ENCODE assay signal across 8 mouse cellular contexts in the genomic region with DNA sequence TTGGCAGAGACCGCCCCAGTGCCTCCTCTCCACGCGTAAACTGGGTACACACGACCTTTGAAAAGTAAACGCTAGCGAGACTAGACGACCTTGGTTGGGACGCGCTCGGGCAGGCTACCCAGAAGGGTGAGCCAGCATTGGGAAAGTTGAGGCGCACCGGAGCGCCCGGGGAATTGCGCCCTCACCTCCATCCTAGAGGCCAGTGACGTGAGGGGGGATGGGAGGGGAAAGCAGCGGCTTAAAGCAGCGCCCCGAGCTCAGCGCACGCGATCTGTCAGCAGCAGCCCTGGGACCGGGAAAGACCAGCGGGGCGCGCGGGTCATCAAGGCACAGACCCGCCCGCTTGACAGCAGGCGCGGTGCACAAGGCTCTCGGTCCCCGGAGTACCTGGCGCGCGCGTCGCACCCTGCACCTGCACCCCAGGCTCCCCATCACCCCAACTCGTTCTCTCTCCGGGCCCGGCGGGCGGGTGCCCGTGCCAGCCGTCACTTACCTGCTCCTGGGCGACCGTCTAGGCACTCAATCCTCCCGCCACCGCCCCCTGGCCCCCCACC. TPM values are rescaled to one million over a fixed set of nuclear protein-coding genes. Genes with fewer than 3 reads are reported as not detected.
DNase-seq lines count a peak whose midpoint lies in the region; ATAC-seq and TF ChIP-seq lines count a peak whose summit lies in the region.

No protein-coding gene starts in this region.

- H3K27ac ChIP-seq in forebrain, postnatal 0 days (ENCODE audit: low read depth, low read length), result peak overlapping the region; percentile 76
- H3K27ac ChIP-seq in intestine, embryonic 14.5 days (ENCODE audit: low read depth), result peak overlapping the region; percentile 86; the same call in 1 of the 2 replicates
- H3K27ac ChIP-seq in liver, embryonic 13.5 days, result peak overlapping the region; percentile 59

- peaks cover 7% of the 10 kb centered on the region for H3K4me1 ChIP-seq in forebrain, postnatal 0 days (ENCODE audit: insufficient read depth)
- H3K4me1 ChIP-seq in intestine, embryonic 14.5 days (replicated peaks; ENCODE audit: control insufficient read depth, insufficient read depth, low read length), result peaks cover 6% of the 10 kb centered on the region; the same call in 1 of the 2 replicates
- peaks cover 37% of the 10 kb centered on the region for H3K4me1 ChIP-seq in liver, embryonic 13.5 days (replicated peaks)

- peak overlapping the region; percentile 74 for H3K9ac ChIP-seq in forebrain, postnatal 0 days
- peak overlapping the region; percentile 80 for H3K9ac ChIP-seq in intestine, embryonic 14.5 days (ENCODE audit: low read length)
- peak overlapping the region; percentile 76 for H3K9ac ChIP-seq in liver, embryonic 13.5 days

- H3K4me2 ChIP-seq in forebrain, postnatal 0 days (ENCODE audit: low read depth), result peak overlapping the region; percentile 99
- H3K4me2 ChIP-seq in intestine, embryonic 14.5 days (ENCODE audit: low read length), result peak overlapping the region; percentile 97
- H3K4me2 ChIP-seq in liver, embryonic 13.5 days, result peak overlapping the region; percentile 96

- no peaks in the 10 kb centered on the region for H3K9me3 ChIP-seq in forebrain, postnatal 0 days (ENCODE audit: low read length)
- no peaks in the 10 kb centered on the region for H3K9me3 ChIP-seq in intestine, embryonic 14.5 days (ENCODE audit: control insufficient read depth, low read length)
- H3K9me3 ChIP-seq in liver, embryonic 13.5 days (replicated peaks), result no peaks in the 10 kb centered on the region

- peak; percentile 39 for DNase-seq in ovary, postnatal 14 days (ENCODE audit: low spot score)
- no peak for DNase-seq in ovary, postnatal 10 days (ENCODE audit: low spot score)
- peak; percentile 69 for DNase-seq in adrenal gland, postnatal 25 days
- no peak for DNase-seq in forebrain, postnatal 0 days
- peak; percentile 77 for DNase-seq in intestine, embryonic 14.5 days (ENCODE audit: low spot score)
- peak; percentile 39 for DNase-seq in liver, embryonic 13.5 days
- peak; percentile 62 for DNase-seq in neural tube, embryonic 10.5 days (ENCODE audit: extremely low spot score, low spot score)
- no peak for DNase-seq in cerebellum, postnatal 36 days

- under 1% methylated on average over 46 of the region's 49 CpGs for WGBS in forebrain, postnatal 0 days
- under 1% methylated on average over 47 of the region's 49 CpGs for WGBS in intestine, embryonic 14.5 days
- WGBS in liver, embryonic 13.5 days (ENCODE audit: insufficient replicate concordance), result 0% methylated on average over 49 of the region's 49 CpGs

- H3K36me3 ChIP-seq in forebrain, postnatal 0 days (ENCODE audit: insufficient read depth), result no peaks in the 10 kb centered on the region
- H3K36me3 ChIP-seq in intestine, embryonic 14.5 days (ENCODE audit: control insufficient read depth, insufficient read depth, low read length), result no peaks in the 10 kb centered on the region
- H3K36me3 ChIP-seq in liver, embryonic 13.5 days, result no peaks in the 10 kb centered on the region

- TF ChIP-seq CTCF in forebrain, postnatal 0 days (IDR thresholded peaks at IDR 0.05; ENCODE audit: low read depth), result no peak

- H3K27me3 ChIP-seq in forebrain, postnatal 0 days (ENCODE audit: insufficient read depth, low read length), result no peaks in the 10 kb centered on the region
- no peaks in the 10 kb centered on the region for H3K27me3 ChIP-seq in intestine, embryonic 14.5 days (replicated peaks; ENCODE audit: control insufficient read depth, insufficient read depth, low read length)
- H3K27me3 ChIP-seq in liver, embryonic 13.5 days, result peaks cover 18% of the 10 kb centered on the region

- ATAC-seq in forebrain, postnatal 0 days, result peak; percentile 48
- peak; percentile 67 for ATAC-seq in intestine, embryonic 14.5 days (replicated peaks; ENCODE audit: low FRiP score, low TSS enrichment, low read depth)
- peak; percentile 49 for ATAC-seq in liver, embryonic 13.5 days (ENCODE audit: low read depth)

- H3K4me3 ChIP-seq in forebrain, postnatal 0 days (ENCODE audit: low read depth, low read length), result peak overlapping the region; percentile 71
- peak overlapping the region; percentile 77 for H3K4me3 ChIP-seq in intestine, embryonic 14.5 days (ENCODE audit: low read depth, low read length)
- peak overlapping the region; percentile 74 for H3K4me3 ChIP-seq in liver, embryonic 13.5 days (replicated peaks)

RNA-seq across cellular contexts. Expression of a gene that starts 0.4 kb away (rescaled TPM):
- total RNA-seq in adrenal gland, postnatal 25 days (2021), result 126 and 129 TPM in 2 replicates
- 53.2 and 60.7 TPM in 2 replicates for total RNA-seq in forebrain, postnatal 0 days (2014; rRNA removed)
- polyA plus RNA-seq in forebrain, postnatal 0 days (2015; fragmentation: Nextera tagmentation; extraction: Ambion mirVana), result 24.5 and 28.6 TPM in 2 replicates
- polyA plus RNA-seq in intestine, embryonic 14.5 days (2014; fragmentation: Nextera tagmentation; extraction: Ambion mirVana), result 26.7 and 28.2 TPM in 2 replicates
- polyA plus RNA-seq in liver, embryonic 13.5 days (2015; fragmentation: Nextera tagmentation; extraction: Ambion mirVana), result 9.2 and 11.4 TPM in 2 replicates

Comparison
In these comparisons a context has a peak if more than half of its experiments do, and no peak if none do; other contexts are left out.
1. DNase-seq: peak in ovary, postnatal 14 days (single experiment), adrenal gland, postnatal 25 days (single experiment), intestine, embryonic 14.5 days (single experiment), liver, embryonic 13.5 days (single experiment) and neural tube, embryonic 10.5 days (single experiment); none in ovary, postnatal 10 days (single experiment), forebrain, postnatal 0 days (single experiment) and cerebellum, postnatal 36 days (0 of 2).
2. Peak in every context shown above with its lines, with median percentiles within 50 percentile points of each other: ATAC-seq, H3K27ac ChIP-seq, H3K4me2 ChIP-seq, H3K4me3 ChIP-seq and H3K9ac ChIP-seq.